Mouse (Mus musculus) forebrain, embryonic 10.5 days (tissue): Measurements from ENCODE around the gene Gtf3c1. TPM values are rescaled to one million over a fixed set of nuclear protein-coding genes. Genes with fewer than 3 reads are reported as not detected.

Experiments used
- DNase-seq: peaks from one replicate; pipeline ENCODE4 v3.0.0-alpha.2; 2017; ENCODE audit warnings: low spot score; ENCODE audit errors: extremely low spot score
- H3K27ac ChIP-seq: fragments of 300-500 bp; sonication (generic); 2 replicates; pipeline ENCODE4 v1.5.1; 2016; ENCODE audit warnings: mild to moderate bottlenecking
- H3K27me3 ChIP-seq: fragments of 300-500 bp; sonication (generic); 2 replicates; pipeline ENCODE4 v1.6.1; 2016; ENCODE audit warnings: mild to moderate bottlenecking; ENCODE audit not compliant: poor library complexity, severe bottlenecking
- H3K36me3 ChIP-seq: fragments of 300-500 bp; sonication (generic); replicated peaks from 2 replicates; pipeline ENCODE4 v1.6.1; 2016; ENCODE audit warnings: mild to moderate bottlenecking, moderate library complexity
- H3K4me1 ChIP-seq: fragments of 300-500 bp; sonication (generic); 2 replicates; pipeline ENCODE4 v1.6.1; 2016
- H3K4me3 ChIP-seq: fragments of 300-500 bp; sonication (generic); 2 replicates; pipeline ENCODE4 v1.5.1; 2016; ENCODE audit warnings: mild to moderate bottlenecking, moderate library complexity
- H3K9me3 ChIP-seq: fragments of 300-500 bp; sonication (generic); 2 replicates; pipeline ENCODE4 v1.6.1; 2016; ENCODE audit warnings: mild to moderate bottlenecking, moderate library complexity
- WGBS: fragments of 180-500 bp; shearing (Covaris S2); methylation state at CpG from one replicate; pipeline ENCODE4 v1.1.7; 2016; 5-methylcytosine and 5-hydroxymethylcytosine counted together
- polyA plus RNA-seq: library from polyadenylated mRNA; unstranded; fragments of >200 nt; fragmentation: Nextera tagmentation; extraction: Ambion mirVana; gene quantifications from 2 replicates; pipeline ENCODE4 v1.2.1, GENCODE M21; 2016

The Gtf3c1 gene
- polyA plus RNA-seq, 1 experiment from 2014 or later, result 46.6 TPM

- Histone ChIP-seq H3K27me3 (no peaks in the 10 kb centered on the region), H3K36me3 (peaks cover 34% of the 10 kb centered on the region), H3K27ac (0 out of 2 replicates have a peak overlapping the region, but pooled peaks have one; percentile 11), H3K4me1 (peaks cover 21% of the 10 kb centered on the region), H3K4me3 (no peak overlapping the region), H3K9me3 (no peaks in the 10 kb centered on the region)
- WGBS, result 87% methylated on average over 8 of the region's 8 CpGs
- no peak for DNase-seq
These were observed 70.1 kb downstream of the Gtf3c1 start for GRCm38 (mm10) chr7:125637220-125638140.

GRCm38 (mm10) chr7:125630989-125631388 lies 76.6 kb downstream of the Gtf3c1 start:
- no peaks in the 10 kb centered on the region for H3K27me3 ChIP-seq
- no peaks in the 10 kb centered on the region for H3K36me3 ChIP-seq
- no peaks in the 10 kb centered on the region for H3K9me3 ChIP-seq
- no peak overlapping the region for H3K27ac ChIP-seq
- no peak for DNase-seq
- peaks cover 13% of the 10 kb centered on the region for H3K4me1 ChIP-seq
- H3K4me3 ChIP-seq, result no peak overlapping the region
- WGBS, result 89% methylated on average over 3 of the region's 3 CpGs

- Histone ChIP-seq H3K4me3 (no peak overlapping the region), H3K36me3 (no peaks in the 10 kb centered on the region), H3K9me3 (no peaks in the 10 kb centered on the region), H3K27ac (no peak overlapping the region), H3K4me1 (peaks cover 16% of the 10 kb centered on the region), H3K27me3 (no peaks in the 10 kb centered on the region)
- WGBS, result 74% methylated on average over 4 of the region's 4 CpGs
- DNase-seq, result no peak
These were observed 77.3 kb downstream of the Gtf3c1 start for GRCm38 (mm10) chr7:125630317-125630716.

DNA sequence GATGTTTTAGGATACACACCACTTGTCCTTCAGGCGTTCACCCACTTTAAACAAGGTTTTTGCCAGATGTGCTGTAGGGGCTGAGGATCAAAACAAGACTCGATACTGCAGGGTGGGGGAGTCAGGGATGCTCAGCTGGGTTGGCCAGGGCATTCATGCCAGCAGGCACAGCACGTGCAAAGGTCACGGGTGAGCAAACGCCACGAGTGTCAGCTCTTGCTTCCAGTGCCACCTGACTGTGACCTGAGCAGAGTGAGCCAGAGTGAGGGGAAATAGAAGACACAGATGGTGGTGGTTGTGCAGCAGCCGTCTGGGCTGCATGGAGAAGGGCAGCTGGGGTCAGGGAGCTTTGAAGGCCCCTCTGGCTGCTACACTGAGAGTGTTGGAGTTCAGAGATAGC lies 81.8 kb downstream of the Gtf3c1 start:
- Histone ChIP-seq H3K27ac (no peak overlapping the region), H3K36me3 (no peaks in the 10 kb centered on the region), H3K4me1 (peaks cover 6% of the 10 kb centered on the region; the same call in 1 of the 2 replicates), H3K27me3 (no peaks in the 10 kb centered on the region), H3K9me3 (no peaks in the 10 kb centered on the region), H3K4me3 (no peak overlapping the region)
- 68% methylated on average over 7 of the region's 7 CpGs for WGBS
- DNase-seq, result no peak

- Histone ChIP-seq H3K9me3 (no peaks in the 10 kb centered on the region), H3K36me3 (no peaks in the 10 kb centered on the region), H3K27ac (no peak overlapping the region), H3K4me1 (peaks cover 6% of the 10 kb centered on the region; the same call in 1 of the 2 replicates), H3K4me3 (no peak overlapping the region), H3K27me3 (no peaks in the 10 kb centered on the region)
- no peak for DNase-seq
- WGBS, result 68% methylated on average over 4 of the region's 4 CpGs
These were observed 82.4 kb downstream of the Gtf3c1 start for GRCm38 (mm10) chr7:125625219-125625618.

- Histone ChIP-seq H3K27ac (no peak overlapping the region), H3K4me1 (peaks cover 3% of the 10 kb centered on the region; the same call in 1 of the 2 replicates), H3K36me3 (no peaks in the 10 kb centered on the region), H3K27me3 (no peaks in the 10 kb centered on the region), H3K4me3 (no peak overlapping the region), H3K9me3 (no peaks in the 10 kb centered on the region)
- WGBS, result 83% methylated on average over 7 of the region's 7 CpGs
- no peak for DNase-seq
These were observed 84.6 kb downstream of the Gtf3c1 start for GRCm38 (mm10) chr7:125622741-125623685.

- Histone ChIP-seq H3K36me3 (no peaks in the 10 kb centered on the region), H3K4me1 (no peaks in the 10 kb centered on the region), H3K27ac (no peak overlapping the region), H3K4me3 (no peak overlapping the region), H3K27me3 (no peaks in the 10 kb centered on the region), H3K9me3 (no peaks in the 10 kb centered on the region)
- 81% methylated on average over 4 of the region's 4 CpGs for WGBS
- no peak for DNase-seq
These were observed 87.5 kb downstream of the Gtf3c1 start for GRCm38 (mm10) chr7:125620077-125620476.

DNA sequence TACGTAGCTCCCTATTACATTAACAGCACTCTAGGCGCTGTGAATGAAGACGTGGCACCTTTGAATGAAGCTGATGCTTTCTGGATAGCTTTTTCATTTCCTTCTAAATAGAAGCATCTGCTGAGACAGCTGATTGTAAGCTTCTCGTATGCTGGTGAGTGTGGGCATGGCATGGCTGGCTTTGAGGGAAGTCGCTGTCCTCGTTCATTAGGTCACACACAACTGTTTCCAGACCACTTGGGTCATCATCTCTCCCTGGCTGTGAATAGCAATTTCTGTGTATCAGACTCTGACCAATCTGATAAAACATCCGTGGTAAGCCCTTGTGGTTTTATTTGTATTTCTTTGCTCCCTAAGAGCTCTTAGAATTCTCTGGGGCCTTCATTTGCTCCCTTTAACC lies 89.6 kb downstream of the Gtf3c1 start:
- no peak overlapping the region for H3K27ac ChIP-seq
- 85% methylated on average over 7 of the region's 7 CpGs for WGBS
- H3K4me1 ChIP-seq, result no peaks in the 10 kb centered on the region
- DNase-seq, result no peak
- H3K36me3 ChIP-seq, result no peaks in the 10 kb centered on the region
- H3K4me3 ChIP-seq, result no peak overlapping the region
- no peaks in the 10 kb centered on the region for H3K9me3 ChIP-seq
- H3K27me3 ChIP-seq, result no peaks in the 10 kb centered on the region

DNA sequence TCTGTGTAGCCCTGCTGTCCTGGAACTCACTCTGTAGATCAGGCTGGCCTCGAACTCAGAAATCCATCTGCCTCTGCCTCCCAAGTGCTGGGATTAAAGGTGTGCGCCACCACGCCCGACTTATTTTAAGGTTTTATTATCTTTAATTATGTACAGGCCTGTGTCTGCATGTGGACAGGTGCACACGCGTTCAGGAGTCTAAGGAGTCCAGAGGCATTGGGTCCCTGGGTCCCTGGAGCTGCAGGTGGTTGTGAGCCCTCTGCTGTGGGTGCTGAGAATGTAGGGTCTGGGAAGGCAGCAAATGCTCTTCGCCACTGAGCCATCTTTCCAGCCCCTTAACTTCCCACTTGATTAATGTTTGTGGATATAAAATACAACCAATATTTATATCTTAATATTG lies 92.1 kb downstream of the Gtf3c1 start:
- Histone ChIP-seq H3K27ac (no peak overlapping the region), H3K4me1 (no peaks in the 10 kb centered on the region), H3K27me3 (no peaks in the 10 kb centered on the region), H3K4me3 (no peak overlapping the region), H3K9me3 (no peaks in the 10 kb centered on the region), H3K36me3 (no peaks in the 10 kb centered on the region)
- 92% methylated on average over 7 of the region's 7 CpGs for WGBS
- DNase-seq, result no peak

DNA sequence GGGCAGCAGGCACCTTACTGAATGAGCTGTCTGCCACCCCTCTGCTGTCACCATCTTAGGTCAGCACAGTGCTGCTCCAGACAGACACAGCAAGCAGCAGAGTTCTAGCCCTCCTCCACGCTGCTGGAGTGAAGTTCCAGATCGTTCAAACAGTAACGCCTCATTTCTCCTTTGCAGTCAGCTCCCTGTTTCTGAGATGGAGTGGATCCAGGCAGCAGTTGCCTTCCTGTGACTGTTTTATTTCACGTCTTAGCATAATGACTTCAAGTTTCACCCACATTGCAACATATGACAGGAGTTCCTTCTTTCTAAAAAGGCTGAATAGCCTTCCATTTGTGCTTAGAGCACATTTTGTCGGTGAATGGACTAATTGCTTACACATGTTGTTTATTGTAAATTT lies 94.0 kb downstream of the Gtf3c1 start:
- 89% methylated on average over 5 of the region's 5 CpGs for WGBS
- H3K9me3 ChIP-seq, result peaks cover 6% of the 10 kb centered on the region; the same call in 1 of the 2 replicates
- H3K27ac ChIP-seq, result no peak overlapping the region
- no peaks in the 10 kb centered on the region for H3K36me3 ChIP-seq
- H3K27me3 ChIP-seq, result no peaks in the 10 kb centered on the region
- no peaks in the 10 kb centered on the region for H3K4me1 ChIP-seq
- no peak for DNase-seq
- H3K4me3 ChIP-seq, result no peak overlapping the region

GRCm38 (mm10) chr7:125608183-125608688 lies 99.3 kb downstream of the Gtf3c1 start:
- H3K27me3 ChIP-seq, result no peaks in the 10 kb centered on the region
- no peaks in the 10 kb centered on the region for H3K36me3 ChIP-seq
- H3K9me3 ChIP-seq, result peaks cover 6% of the 10 kb centered on the region; the same call in 1 of the 2 replicates
- no peak overlapping the region for H3K27ac ChIP-seq
- DNase-seq, result no peak
- H3K4me1 ChIP-seq, result no peaks in the 10 kb centered on the region
- WGBS, result 84% methylated on average over 4 of the region's 4 CpGs
- no peak overlapping the region for H3K4me3 ChIP-seq

DNA sequence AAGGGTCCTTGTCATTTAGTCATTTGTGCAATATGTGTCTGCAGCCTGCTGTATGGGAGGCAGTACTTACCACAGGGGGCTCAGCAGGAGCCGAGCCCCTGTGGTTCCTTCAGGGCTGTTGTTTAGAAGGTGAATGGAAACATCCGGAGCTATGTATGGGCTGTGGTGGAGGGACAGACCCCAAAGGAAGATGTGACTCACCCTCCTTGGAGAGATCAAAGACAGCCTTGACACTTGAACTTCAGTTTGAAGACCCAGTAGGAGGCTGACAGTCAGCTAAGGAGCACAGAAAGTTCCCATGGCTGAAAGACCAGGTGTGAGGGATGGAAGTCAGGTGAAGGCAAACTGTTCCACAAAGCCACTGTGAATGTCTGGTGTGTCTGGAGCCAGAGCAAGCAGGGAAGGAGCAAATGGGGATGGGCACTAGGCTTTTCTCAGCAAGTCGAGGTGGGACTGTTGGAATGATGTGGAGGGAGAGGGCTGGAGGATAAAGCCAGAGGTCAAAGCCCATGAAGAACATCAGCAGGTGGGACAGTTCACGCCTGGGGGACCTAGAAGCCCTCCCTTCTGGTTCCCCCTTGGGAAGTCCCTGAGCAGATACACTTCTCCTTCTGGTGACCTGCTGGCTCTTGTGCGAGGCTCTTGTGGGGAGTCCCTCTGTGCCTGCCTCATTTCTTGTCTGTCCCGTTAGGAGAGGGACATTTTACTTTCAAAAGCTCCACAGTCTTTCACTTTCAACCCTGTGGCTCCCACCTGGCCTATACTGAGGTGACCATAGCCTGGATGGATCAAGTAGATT lies 100.0 kb downstream of the Gtf3c1 start:
- Histone ChIP-seq H3K36me3 (no peaks in the 10 kb centered on the region), H3K4me3 (no peak overlapping the region), H3K27me3 (no peaks in the 10 kb centered on the region), H3K27ac (no peak overlapping the region), H3K9me3 (peaks cover 6% of the 10 kb centered on the region; the same call in 1 of the 2 replicates), H3K4me1 (no peaks in the 10 kb centered on the region)
- 68% methylated on average over 6 of the region's 6 CpGs for WGBS
- no peak for DNase-seq
